Mouse (Mus musculus) cerebellum, adult 2 months (tissue): Measurements from ENCODE around the gene Slc35b2.

ENCODE experiments used
- CTCF ChIP-seq: fragments of 200-500 bp; IDR thresholded peaks from 2 replicates; pipeline ENCODE4 v1.5.1; 2011; ENCODE audit warnings: low read depth, mild to moderate bottlenecking, control low read depth, low read length, moderate library complexity, borderline replicate concordance; ENCODE audit not compliant: insufficient read depth
- POLR2A ChIP-seq: fragments of 200-500 bp; IDR thresholded peaks from 2 replicates; pipeline ENCODE4 v1.6.1; 2011; ENCODE audit warnings: low read length, control low read depth, borderline replicate concordance; ENCODE audit not compliant: insufficient read depth

DNA sequence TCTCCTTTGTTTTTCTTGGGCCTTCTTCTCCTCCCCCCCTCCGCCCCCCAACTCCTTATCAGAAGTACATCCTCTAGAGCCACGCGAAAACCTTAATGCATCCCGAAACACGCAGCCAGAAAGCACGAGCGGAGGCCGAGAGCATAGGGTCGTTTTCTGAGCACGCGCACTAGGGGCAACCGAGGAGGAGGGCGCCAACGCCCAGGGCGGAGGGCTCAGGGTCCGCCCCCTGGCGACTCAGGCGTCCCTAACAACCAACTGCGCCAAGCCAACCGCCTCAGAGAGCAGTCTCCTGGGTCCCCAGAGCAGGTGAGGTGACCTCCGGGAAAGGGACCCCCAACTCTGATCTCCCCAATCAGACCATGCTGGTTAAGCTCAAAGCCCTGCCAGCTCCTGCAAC is 40.4 kb upstream of the Slc35b2 start, which contains the start of gene Tcte1:
- TF ChIP-seq POLR2A (no peak), CTCF (no peak)
